Mouse (Mus musculus) urinary bladder, postnatal 10 days (tissue): Measurements from ENCODE around the gene Chmp3.

ENCODE experiments used
- DNase-seq: peaks from one replicate; pipeline ENCODE4 v3.0.0; 2022; ENCODE audit warnings: low spot score

The Chmp3 gene

DNA sequence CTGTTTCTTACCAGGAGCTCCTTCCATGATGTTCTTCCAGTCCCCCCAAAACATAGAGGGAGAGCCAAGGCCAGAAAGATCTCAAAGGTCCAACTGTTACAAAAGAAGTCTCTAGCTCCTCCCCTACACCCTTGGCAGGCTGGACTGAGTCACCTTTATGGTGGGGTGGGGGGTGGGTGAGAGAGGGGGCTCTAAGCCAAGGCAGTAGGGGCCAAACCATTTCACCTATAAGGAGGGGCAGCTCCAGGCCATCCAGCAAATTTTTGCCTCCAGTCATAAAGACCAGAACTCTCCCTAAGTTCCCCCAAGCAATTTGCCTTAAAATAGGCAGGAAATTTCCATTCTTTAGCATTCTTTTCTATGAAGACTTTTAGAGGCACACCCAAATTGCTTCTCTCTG, 65.4 kb downstream of the Chmp3 start:
- no peak for DNase-seq

GRCm38 (mm10) chr6:71609968-71610367, 66.4 kb downstream of the Chmp3 start:
- no peak for DNase-seq

DNA sequence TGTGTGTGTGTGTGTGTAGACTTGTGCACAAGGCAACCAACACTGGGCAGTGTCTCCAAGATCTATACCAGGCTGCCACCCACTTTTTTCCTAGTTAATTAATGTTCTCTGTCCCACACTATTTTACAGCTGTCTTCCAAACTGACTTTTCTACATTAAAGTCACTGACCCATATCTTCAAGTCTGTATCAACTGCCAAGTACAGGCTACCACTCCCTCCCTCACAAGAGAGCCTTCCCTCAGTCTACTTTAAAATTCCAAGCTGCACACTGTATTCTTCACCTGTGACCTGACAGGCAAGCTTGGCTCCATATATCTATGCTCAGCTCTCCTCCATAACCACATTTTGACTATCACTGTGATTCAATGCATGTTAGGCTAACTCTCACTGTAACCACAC, 69.6 kb downstream of the Chmp3 start:
- no peak for DNase-seq

DNA sequence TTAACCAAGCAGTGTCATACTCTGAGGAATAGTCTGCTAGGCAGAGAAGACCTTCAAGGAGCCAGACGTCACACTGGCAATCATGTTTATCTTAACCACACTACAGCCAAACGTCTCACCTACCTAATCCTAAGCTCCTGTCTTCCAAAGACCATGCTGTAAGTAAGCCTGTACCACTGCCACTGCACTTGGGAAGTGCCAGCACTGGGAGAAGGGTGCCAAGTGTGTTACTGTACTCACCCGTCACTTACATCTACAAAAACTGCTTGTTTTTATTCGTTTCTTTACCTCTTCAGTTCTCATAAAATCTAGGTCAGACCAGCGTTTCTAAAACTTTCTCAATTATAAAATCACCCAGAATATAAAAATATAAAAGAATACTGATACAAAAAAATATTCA, 73.4 kb downstream of the Chmp3 start:
- DNase-seq = no peak

- no peak for DNase-seq
Measured at GRCm38 (mm10) chr6:71621551-71621950, 78.0 kb downstream of the Chmp3 start.

GRCm38 (mm10) chr6:71621981-71622380, 78.4 kb downstream of the Chmp3 start:
- DNase-seq = no peak

DNA sequence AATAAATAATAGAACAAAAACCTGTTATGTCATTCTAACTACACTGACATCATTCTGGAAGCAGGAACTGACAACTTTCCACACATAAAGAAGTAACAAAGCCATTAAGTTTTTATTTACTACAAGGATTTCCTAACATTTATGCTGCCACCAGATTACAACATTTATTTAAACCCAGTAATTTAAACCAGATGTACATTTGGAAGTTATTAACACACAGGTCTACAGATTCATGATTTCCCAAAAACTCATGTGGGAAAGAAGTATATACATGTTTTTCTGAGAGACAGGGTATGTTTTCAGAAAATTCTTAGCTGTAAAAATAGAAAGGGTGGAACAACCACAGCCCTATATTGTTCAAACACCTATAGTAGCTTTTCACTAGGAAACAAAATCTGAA, 81.1 kb downstream of the Chmp3 start:
- DNase-seq = no peak

- no peak for DNase-seq
Measured at GRCm38 (mm10) chr6:71625984-71626383, 82.4 kb downstream of the Chmp3 start.

DNA sequence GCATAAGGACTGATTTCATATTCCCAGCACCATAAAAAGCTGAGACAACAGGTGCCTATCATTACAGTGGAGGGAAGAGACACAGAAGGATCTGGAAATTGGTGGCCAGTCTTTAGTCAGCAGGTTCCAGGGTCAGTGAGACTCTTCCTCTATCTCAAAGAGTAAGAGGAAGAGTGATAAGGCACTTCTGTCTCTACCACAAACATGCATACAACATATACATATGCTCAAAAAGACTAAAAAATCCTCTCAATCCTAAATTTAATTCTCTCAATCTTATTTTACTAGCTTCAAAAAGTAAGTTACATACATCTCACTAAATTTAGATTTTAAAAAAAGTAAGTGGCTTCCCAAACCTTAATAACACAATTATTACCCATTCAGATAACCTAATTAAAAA, 83.7 kb downstream of the Chmp3 start:
- no peak for DNase-seq

DNA sequence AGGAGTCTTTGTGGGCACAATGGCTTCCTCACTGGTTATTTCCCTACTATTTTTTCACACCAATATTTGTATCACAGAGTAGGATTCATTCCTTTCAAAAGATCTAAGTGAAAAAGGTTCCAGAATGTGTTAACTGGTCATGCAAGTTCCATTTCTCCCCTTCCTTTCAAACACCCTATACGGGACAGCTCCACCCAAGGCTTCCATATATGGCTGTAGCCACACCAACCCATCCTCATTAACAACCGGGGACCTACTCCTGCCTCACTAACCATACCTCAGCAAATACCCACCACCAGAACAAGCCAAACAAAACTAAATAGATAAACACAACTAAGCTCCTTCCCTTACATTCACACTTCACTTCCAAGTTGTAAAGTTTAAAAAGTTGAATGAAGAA, 87.6 kb downstream of the Chmp3 start:
- no peak for DNase-seq

GRCm38 (mm10) chr6:71631706-71632461, 88.3 kb downstream of the Chmp3 start:
- DNase-seq = peak; percentile 16
